Mouse (Mus musculus) megakaryocyte progenitor cell, adult 5-6 weeks (primary cell): ENCODE results near the gene Cyp26c1. TPM values are rescaled to one million over a fixed set of nuclear protein-coding genes. Genes with fewer than 3 reads are reported as not detected.

ENCODE experiments used
- ATAC-seq: replicated peaks from 2 replicates; pipeline ENCODE4 v1.8.0; 2016; ENCODE audit warnings: mild to moderate bottlenecking, moderate TSS enrichment, inconsistent platforms; ENCODE audit not compliant: poor library complexity
- total RNA-seq, 2 experiments: library from RNA; stranded (forward) in 1 of 2; stranded (reverse) in 1 of 2; fragments of 157-497, 149-512 nt in 1 of 2; fragments of 200-1000 nt in 1 of 2; gene quantifications; 2 replicates each; pipeline versions ENCODE4 v1.2.3 to v1.2.4; 2015 to 2017

Cyp26c1 gene
- total RNA-seq, 2 experiments from 2014 or later, result not detected

DNA sequence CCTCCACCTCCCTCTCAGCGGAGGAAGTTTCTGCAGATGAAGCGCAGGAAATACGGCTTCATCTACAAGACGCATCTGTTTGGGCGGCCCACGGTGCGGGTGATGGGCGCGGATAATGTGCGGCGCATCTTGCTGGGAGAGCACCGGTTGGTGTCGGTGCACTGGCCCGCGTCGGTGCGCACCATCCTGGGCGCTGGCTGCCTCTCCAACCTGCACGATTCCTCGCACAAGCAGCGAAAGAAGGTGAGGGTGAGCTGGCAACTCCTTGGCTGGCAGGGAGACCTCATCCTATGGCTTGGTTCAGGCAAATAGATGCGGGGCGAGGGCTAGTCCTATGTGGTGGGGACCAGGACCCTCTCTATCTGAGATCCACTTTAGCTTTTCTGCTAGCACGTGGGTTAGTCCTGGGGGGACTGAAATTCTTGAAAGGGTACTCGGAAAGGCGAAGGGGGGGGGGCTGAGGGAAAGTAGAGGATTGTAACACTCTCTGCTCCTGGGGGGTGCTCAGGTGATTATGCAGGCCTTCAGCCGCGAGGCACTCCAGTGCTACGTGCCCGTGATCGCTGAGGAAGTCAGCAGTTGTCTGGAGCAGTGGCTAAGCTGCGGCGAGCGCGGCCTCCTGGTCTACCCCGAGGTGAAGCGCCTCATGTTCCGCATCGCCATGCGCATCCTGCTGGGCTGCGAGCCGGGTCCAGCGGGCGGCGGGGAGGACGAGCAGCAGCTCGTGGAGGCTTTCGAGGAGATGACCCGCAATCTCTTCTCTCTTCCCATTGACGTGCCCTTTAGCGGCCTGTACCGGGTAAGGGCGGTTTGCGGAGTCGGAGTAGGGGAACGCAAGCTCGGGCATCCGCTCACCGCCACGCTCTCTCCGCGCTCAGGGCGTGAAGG, 13.1 kb downstream of the Cyp26c1 start:
- ATAC-seq, result 0 out of 2 replicates have a peak, but pooled peaks have one; percentile 24

DNA sequence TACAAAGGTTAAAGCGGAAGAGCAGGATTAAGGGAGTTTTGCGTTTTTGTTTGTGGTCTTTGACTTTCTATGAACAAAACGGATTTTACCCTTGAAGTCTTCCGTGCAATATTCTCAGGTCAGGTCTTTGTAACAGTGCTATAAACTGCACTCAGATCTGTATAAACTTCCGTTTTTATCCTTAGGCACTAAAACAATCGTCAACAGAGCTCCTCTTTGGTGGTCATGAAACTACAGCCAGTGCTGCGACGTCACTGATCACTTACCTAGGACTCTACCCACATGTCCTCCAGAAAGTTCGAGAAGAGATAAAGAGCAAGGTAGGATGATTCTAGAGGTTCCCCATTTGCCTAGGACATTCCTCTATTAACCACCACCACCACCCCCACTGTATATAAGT, 14.3 kb downstream of the Cyp26c1 start:
- no peak for ATAC-seq

DNA sequence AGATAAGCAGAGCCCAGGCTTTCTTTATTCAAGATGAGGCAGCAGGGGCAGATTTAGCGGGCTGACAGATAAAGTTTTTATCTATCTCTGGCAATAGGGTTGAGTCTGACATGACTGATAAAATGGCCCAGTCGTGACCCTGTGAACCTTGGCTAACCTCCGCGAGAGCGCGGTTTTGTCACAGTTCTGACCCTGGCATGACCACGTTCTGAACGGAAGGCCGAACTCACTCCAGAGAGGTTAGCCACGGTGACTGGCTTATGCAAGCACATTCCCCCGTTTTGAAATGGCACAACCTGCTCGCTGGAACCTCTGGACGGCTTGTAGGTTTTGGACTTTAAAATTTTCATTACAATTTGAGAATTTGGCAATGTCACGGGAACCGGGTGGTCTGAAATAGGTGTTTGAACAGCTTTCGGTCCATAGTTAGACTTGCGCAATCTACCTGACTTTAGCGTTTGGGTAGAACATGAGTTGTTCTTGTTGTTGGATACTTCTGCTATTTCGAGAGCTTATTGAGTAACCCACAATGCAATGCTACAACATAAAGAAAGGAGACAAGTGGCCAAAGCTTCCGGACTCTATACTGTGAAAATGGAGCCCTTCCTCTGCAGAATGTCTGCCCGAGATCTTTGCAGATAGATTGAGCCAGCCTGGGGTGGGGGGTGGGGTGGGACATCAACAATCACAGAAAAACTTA, 17.1 kb downstream of the Cyp26c1 start:
- ATAC-seq, result peak; percentile 43

DNA sequence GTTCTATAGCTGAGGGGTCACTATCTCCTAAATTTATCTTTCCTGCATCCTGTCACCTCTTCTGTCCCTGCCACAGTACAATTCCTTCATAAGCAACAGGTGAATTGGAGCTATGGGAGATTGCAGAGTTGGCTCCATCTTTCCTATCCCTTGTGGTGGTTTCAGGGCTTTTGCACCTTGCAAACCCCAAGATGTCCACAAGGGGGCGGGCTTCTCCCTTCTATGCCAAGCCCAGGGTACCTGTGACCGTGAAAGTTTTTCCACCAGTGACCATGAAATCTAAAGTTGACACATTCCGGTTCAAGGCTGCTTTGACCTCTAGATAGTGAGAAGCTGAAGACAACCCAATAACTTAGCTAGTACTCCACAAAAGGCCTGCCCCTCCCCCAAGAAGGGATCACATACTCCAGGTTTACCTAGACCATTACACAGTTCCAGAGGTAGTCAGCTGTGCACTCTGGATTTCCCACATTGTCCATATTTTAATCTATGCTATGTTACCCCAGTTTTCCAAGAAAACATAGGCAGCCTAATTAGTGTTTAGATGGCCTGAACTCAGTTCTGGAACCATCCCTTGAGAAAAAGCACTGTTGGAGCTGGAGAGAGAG, 18.6 kb downstream of the Cyp26c1 start:
- ATAC-seq, result peak; percentile 80

GRCm38 (mm10) chr19:37705722-37706121, 20.3 kb downstream of the Cyp26c1 start:
- no peak for ATAC-seq

- ATAC-seq, result peak; percentile 54
Observed at GRCm38 (mm10) chr19:37714681-37715080, 29.3 kb downstream of the Cyp26c1 start.

- no peak for ATAC-seq
Observed at GRCm38 (mm10) chr19:37715980-37716379, 30.6 kb downstream of the Cyp26c1 start.

DNA sequence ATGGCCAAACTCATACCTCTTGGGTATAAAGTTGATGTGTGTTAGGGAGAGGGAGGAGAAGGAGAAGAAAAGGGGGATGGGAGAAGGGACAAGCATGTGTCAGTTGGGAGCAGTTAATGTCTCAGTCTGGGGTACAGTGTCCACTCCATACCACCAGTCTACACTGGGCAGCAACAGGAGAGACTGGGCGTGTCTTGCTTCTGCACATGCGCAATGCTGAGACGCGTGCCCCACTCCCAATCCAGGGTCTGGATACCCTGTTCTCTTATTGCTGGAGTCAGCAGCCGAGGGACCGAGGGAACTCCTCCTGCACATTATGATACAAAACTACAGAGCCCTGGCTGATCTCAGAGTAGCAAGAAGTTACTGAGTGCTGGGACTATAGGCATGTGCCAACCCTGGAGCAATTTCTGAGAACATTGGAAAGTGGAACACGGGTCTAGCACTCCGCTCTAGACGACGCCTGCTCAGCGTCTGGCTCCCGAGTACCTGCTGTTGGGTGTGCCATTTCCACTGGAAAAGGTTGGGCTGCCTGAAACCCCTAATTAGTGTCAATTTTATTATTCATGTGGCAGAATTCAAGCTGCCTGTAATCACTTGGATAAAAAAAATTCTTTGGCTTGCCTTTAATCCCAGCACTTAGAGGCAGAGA, 31.3 kb downstream of the Cyp26c1 start:
- no peak for ATAC-seq

DNA sequence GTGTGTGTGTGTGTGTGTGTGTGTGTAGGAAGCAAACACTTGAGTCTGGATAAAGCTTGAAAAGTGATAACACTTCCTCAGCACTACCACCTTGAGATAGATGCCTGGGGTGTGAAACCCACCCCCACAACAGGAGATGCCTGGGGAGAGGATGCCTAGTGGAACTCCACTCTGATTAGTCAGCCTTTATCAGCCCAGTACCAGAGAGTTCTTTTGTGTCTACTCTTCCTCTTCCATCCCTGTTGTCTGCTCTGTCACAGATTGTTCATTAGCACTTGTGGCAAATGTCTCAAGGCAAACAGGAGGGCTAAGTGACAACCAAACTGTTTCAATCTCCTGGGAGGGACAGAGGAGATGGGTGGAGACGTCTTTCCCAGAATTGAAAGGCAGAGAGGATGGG, 33.8 kb downstream of the Cyp26c1 start:
- no peak for ATAC-seq

- no peak for ATAC-seq
Observed at GRCm38 (mm10) chr19:37724591-37724990, 39.2 kb downstream of the Cyp26c1 start.

DNA sequence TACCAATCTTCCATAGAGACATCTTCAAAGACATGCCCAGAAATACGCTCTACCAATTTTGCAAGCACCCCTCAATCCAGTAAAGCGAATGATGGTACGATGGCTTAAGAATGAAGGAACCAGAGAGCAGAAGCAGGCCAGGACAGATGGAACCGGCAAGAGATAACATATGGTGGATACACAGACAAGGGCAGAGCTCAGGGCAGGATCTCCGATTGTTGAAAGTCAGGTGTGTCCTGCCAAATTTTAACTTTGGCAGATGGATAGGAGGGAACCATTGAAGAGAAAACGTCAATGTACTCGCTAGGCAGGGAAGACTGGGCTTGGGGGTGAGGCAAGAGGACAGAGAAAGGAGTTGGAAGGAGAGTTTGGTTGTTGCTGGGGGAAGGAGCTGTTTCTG, 41.2 kb downstream of the Cyp26c1 start:
- ATAC-seq, result no peak

DNA sequence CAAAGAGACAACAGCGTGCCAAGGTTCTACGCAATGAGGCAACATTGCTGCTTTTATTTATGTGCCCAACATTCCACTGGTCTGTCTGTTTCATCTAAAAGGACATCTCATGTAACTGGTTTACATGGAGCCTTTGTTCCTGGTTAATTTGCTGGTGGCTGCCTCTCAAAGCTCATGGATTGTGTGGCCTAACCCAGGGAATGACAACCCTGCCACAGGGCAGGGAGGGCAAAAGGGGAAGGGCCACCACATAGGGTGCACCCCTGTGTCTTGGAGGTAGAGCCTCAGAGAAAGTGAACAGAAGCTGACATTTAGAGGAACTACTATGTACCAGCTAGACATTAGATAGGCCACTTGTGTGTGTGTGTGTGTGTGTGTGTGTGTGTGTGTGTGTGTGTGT, 42.0 kb downstream of the Cyp26c1 start:
- no peak for ATAC-seq

- ATAC-seq, result no peak
Observed at GRCm38 (mm10) chr19:37735426-37735825, 50.0 kb downstream of the Cyp26c1 start.

- ATAC-seq, result no peak
Observed at GRCm38 (mm10) chr19:37738575-37738974, 53.2 kb downstream of the Cyp26c1 start.

- ATAC-seq, result no peak
Observed at GRCm38 (mm10) chr19:37740043-37740442, 54.7 kb downstream of the Cyp26c1 start.

Other genes with a start within 250 kb of the Cyp26c1 start
- gene Exoc6, start 135.2 kb upstream of the Cyp26c1 start, total RNA-seq (2015), result 57.3 and 63.3 TPM in 2 replicates
- 75.7 and 84.5 TPM in 2 replicates for gene Exoc6, start 135.2 kb upstream of the Cyp26c1 start, total RNA-seq (2017)
- 0.22 TPM in 1 of 2 replicates, not detected in the other for gene Cyp26a1, start 12.2 kb downstream of the Cyp26c1 start, total RNA-seq (2015)
- gene Cyp26a1, start 12.2 kb downstream of the Cyp26c1 start, total RNA-seq (2017), result not detected in 2 replicates